Mouse (Mus musculus) megakaryocyte, embryonic 14.5 days (primary cell): ENCODE data around the gene Eprs. TPM values are rescaled to one million over a fixed set of nuclear protein-coding genes. Genes with fewer than 3 reads are reported as not detected.

Source experiments
- H3K27me3 ChIP-seq: replicated peaks from 2 replicates; pipeline ENCODE3; 2012; ENCODE audit warnings: inconsistent platforms
- H3K36me3 ChIP-seq: replicated peaks from 2 replicates; pipeline ENCODE3; 2012; ENCODE audit warnings: low read length, inconsistent platforms, mixed read lengths
- H3K4me1 ChIP-seq: 2 replicates; pipeline ENCODE4 v1.6.1; 2012; ENCODE audit warnings: inconsistent platforms
- H3K4me3 ChIP-seq: replicated peaks from 2 replicates; pipeline ENCODE3; 2012; ENCODE audit warnings: moderate library complexity, mild to moderate bottlenecking, inconsistent platforms
- H3K9me3 ChIP-seq: 2 replicates; pipeline ENCODE4 v1.6.1; 2012; ENCODE audit warnings: inconsistent platforms
- FLI1 ChIP-seq: IDR thresholded peaks from 2 replicates; pipeline ENCODE4 v1.6.1; 2012; ENCODE audit warnings: low read length, inconsistent platforms, mixed read lengths
- GATA1 ChIP-seq: IDR thresholded peaks from 3 replicates; pipeline ENCODE4 v1.6.1; 2012; ENCODE audit warnings: mixed read lengths, low read length, inconsistent platforms, borderline replicate concordance
- polyA plus RNA-seq: library from polyadenylated mRNA; stranded (reverse); fragments of >175 nt; gene quantifications from 2 replicates; pipeline ENCODE4 v1.2.3, GENCODE M21; 2012; ENCODE audit warnings: low replicate concordance; ENCODE audit not compliant: insufficient read depth

Gene Eprs
- polyA plus RNA-seq, 1 experiment = 5.8 TPM

DNA sequence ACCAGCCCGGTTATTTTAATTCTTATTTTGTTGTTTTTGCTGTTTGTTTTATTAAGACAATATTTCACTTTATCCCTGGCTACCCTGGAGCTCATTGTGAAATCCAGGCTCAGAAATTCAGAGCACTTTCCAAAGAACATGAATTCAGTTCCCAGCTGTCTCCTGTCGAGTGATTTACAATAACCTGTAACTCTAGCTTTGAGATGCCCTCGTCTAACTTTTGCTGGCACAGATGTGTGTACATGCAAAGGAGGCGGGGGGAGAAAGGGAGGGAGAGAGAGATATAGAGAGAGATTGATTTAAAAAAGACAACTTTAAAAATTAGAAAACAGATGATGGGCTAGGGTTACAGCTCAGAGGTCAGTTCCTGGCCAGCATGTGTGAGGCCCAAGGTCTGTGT lies 8.1 kb upstream of the Eprs start:
- no peaks in the 10 kb centered on the region for H3K27me3 ChIP-seq
- no peaks in the 10 kb centered on the region; the same call in 1 of the 2 replicates for H3K4me1 ChIP-seq
- TF ChIP-seq FLI1 (no peak), GATA1 (no peak)
- H3K36me3 ChIP-seq = peaks cover 43% of the 10 kb centered on the region
- H3K4me3 ChIP-seq = no peak overlapping the region
- no peaks in the 10 kb centered on the region for H3K9me3 ChIP-seq

DNA sequence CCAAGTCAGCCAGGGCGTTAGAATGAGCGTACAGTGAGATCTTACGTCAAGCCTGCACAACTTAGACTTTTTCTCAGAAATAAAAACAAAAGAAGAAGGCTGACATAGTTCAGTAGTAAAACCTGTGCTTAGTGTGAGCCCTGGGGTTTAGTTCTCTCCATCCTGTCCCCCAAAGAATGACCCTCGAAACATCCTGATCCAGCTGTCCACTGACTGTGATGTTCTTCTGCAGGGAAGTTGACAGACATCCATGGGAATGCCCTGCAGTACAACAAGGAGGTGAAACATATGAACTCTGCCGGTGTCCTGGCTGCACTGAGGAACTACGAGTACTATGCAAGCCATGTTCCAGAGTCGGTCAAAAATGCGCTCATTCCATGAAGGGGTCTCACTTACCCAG lies 6.6 kb upstream of the Eprs start:
- Histone ChIP-seq H3K4me3 (no peak overlapping the region), H3K4me1 (no peaks in the 10 kb centered on the region), H3K36me3 (peaks cover 28% of the 10 kb centered on the region), H3K27me3 (no peaks in the 10 kb centered on the region), H3K9me3 (no peaks in the 10 kb centered on the region)
- TF ChIP-seq GATA1 (no peak), FLI1 (no peak)

DNA sequence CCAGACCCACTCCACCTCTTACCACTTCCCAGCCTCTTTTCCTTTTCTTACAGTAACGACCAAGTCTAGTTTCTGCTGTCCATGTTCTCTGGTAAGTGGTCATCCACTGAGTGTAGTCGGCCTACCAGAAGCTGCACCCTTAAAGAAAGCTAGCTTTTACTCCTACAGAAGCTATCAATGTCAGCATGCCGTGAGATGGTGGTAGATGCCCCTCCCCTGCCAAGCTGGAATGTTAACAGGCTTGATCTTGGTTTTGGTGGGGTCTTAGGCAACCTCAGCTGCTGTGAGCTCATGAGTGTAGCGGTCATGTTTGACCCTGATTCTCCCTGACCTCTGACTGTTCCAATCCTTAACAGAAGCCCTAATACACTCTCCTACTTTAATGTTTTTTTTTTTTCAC lies 4.6 kb upstream of the Eprs start:
- H3K4me3 ChIP-seq = no peak overlapping the region
- H3K36me3 ChIP-seq = peaks cover 14% of the 10 kb centered on the region
- H3K4me1 ChIP-seq = peaks cover 3% of the 10 kb centered on the region; the same call in 1 of the 2 replicates
- no peaks in the 10 kb centered on the region for H3K27me3 ChIP-seq
- no peaks in the 10 kb centered on the region for H3K9me3 ChIP-seq
- TF ChIP-seq GATA1 = no peak
- no peak for TF ChIP-seq FLI1

DNA sequence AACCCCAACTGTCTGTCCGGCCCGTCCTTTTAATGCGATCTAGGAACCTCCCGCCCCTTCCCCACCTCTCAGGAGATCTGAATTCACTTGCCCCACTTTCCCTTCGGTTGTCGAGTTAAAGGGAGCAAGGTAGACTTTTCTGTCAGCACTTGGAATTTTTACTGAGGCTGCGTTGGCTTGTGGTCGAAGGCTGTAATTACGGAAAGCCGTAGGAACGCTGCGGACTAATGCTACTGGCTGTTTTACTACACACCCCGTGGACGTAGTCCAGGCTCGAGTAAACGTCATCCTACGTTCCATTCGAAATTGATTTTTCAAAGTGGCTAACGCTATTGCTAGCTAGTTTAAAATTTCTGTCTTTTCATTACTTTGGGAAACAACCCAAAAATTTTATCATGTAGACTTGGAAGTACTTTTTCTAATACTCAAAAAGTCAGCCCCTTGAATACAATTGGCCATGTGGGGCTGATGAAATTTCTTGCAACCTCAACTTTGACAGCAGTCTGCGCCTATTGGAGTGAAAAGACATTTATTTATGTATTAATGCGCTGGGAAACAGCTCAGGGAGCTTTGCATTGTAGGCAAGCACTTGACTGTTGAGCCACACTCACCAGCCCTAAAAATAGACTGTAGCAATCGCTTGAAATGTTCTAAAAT lies 810 bp downstream of the Eprs start:
- Histone ChIP-seq H3K4me3 (peak overlapping the region; percentile 99), H3K27me3 (no peaks in the 10 kb centered on the region), H3K9me3 (no peaks in the 10 kb centered on the region), H3K4me1 (peaks cover 36% of the 10 kb centered on the region), H3K36me3 (peaks cover 7% of the 10 kb centered on the region)
- TF ChIP-seq GATA1 = no peak
- no peak for TF ChIP-seq FLI1

DNA sequence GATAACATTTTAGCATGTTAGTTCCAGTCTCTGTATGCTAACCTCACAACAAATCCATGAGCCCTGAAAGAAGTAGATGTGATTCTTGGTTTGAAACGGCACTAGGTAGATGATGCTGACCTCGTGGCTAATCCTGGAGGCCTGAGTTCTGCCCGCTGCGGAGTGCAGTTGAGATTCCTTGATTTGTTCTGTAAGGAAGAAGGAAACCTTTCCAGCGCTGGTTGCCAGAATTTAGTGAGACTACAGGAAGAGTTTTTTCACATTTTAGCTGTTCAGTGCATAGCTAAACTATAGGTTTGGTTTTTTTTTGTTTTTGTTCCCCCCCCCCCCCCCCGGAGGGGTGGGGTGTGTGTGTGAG lies 1.3 kb downstream of the Eprs start:
- H3K4me3 ChIP-seq = peak overlapping the region; percentile 99
- H3K27me3 ChIP-seq = no peaks in the 10 kb centered on the region
- peaks cover 36% of the 10 kb centered on the region for H3K4me1 ChIP-seq
- no peaks in the 10 kb centered on the region for H3K9me3 ChIP-seq
- TF ChIP-seq FLI1 (no peak), GATA1 (no peak)
- peaks cover 11% of the 10 kb centered on the region for H3K36me3 ChIP-seq

DNA sequence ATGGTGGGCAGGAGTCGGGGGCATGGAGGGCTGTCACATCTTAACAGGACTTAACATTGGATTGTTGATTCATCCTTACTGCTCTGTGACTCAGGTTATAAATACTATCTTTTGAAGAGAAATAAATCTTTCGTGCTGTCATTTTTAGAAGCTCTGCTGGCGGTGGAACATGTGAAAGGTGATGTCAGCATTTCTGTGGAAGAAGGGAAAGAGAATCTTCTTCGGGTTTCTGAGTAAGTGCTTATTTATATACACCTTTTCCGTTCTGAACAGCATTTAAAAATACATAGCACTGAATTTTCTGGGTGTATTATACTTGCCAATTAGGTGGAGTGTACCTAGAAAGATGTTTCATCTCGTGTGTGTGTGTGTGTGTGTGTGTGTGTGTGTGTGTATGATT lies 4.5 kb downstream of the Eprs start:
- H3K4me3 ChIP-seq = no peak overlapping the region
- TF ChIP-seq GATA1 = no peak
- no peak for TF ChIP-seq FLI1
- H3K9me3 ChIP-seq = no peaks in the 10 kb centered on the region
- peaks cover 41% of the 10 kb centered on the region for H3K36me3 ChIP-seq
- H3K27me3 ChIP-seq = no peaks in the 10 kb centered on the region
- H3K4me1 ChIP-seq = peaks cover 32% of the 10 kb centered on the region

DNA sequence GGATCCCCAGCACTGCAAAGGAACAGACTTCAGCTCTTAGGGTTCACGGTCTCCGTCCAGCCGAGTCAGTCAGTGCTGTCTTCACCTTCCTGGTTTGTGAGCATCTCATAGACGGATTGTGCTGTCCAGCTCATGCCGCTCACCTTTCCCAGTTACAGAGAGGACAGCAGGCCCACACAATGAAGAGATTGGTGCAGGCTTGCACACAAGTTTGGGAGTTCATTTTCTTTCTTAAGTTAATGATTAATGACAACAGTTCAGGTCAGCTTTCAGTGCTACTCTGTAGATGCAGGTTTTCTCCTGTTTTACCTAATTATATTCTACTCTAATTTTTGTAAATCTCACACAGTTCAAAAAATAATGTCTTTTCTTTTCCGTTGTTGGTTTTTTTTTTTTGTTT lies 7.1 kb downstream of the Eprs start:
- Histone ChIP-seq H3K4me3 (no peak overlapping the region), H3K9me3 (no peaks in the 10 kb centered on the region), H3K27me3 (no peaks in the 10 kb centered on the region), H3K36me3 (peaks cover 67% of the 10 kb centered on the region), H3K4me1 (peaks cover 24% of the 10 kb centered on the region)
- TF ChIP-seq FLI1 = no peak
- TF ChIP-seq GATA1 = no peak

DNA sequence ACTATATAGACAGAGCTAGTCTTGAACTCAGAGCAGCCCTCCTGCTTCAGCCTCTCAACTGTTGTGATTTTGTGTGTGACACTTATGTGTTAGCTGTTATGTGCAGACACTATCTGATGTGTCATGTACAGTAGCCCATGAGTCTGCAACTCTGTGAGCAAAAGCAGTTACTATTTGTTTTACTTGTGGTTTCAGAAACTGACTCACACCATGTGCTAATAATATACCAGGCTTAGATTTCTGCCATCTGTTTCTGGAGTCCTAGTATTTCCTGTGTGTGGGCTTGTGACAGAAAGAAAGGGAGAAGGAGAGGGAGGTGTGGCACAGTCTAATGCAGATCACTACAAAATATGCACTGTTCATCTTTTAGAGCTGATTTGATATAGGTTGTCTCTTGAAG lies 13.5 kb downstream of the Eprs start:
- no peaks in the 10 kb centered on the region for H3K9me3 ChIP-seq
- H3K27me3 ChIP-seq = no peaks in the 10 kb centered on the region
- no peak overlapping the region for H3K4me3 ChIP-seq
- TF ChIP-seq FLI1 (no peak), GATA1 (no peak)
- H3K36me3 ChIP-seq = peaks cover 100% of the 10 kb centered on the region
- peaks cover 14% of the 10 kb centered on the region for H3K4me1 ChIP-seq

DNA sequence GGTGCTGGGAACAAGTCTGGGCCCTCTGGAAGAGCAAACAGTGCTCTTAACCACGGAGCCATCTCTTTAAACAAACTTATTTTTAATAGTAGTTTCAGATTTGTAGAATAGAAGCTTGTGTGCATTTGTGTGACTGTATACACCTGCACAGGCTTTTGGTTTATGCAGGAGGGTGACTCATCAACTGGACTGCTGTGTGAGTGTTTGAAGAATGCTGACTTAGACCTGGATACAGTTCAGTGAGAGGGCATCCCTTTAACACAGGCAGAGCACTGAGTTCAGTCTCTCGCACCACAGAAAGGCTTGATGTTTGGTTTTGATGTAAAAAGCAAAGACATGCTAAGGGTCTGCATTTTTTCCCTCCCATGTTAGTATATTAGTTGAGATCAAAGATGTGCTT lies 14.6 kb downstream of the Eprs start:
- Histone ChIP-seq H3K9me3 (no peaks in the 10 kb centered on the region), H3K4me3 (no peak overlapping the region), H3K27me3 (no peaks in the 10 kb centered on the region), H3K4me1 (peaks cover 14% of the 10 kb centered on the region), H3K36me3 (peaks cover 100% of the 10 kb centered on the region)
- no peak for TF ChIP-seq GATA1
- TF ChIP-seq FLI1 = no peak

DNA sequence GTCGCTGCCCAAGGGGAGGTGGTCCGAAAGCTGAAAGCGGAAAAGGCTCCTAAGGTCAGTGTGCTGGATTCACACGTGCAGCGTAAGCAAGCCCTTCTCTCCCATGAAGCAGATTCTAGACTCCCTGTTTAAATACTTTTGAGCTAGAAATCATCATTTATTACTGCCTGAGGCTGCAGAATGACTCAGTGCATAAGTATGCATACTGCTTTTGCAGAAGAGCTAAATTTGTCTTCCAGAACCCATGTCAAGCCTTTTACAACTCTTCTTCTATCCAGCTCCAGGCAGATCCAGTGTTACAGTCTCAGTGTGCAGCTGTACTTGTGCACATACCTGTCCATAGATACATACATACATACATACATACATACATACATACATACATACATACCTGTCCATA lies 38.8 kb downstream of the Eprs start:
- TF ChIP-seq GATA1 (no peak), FLI1 (no peak)
- Histone ChIP-seq H3K27me3 (no peaks in the 10 kb centered on the region), H3K4me1 (no peaks in the 10 kb centered on the region; the same call in 1 of the 2 replicates), H3K4me3 (no peak overlapping the region), H3K9me3 (no peaks in the 10 kb centered on the region), H3K36me3 (peaks cover 87% of the 10 kb centered on the region)

DNA sequence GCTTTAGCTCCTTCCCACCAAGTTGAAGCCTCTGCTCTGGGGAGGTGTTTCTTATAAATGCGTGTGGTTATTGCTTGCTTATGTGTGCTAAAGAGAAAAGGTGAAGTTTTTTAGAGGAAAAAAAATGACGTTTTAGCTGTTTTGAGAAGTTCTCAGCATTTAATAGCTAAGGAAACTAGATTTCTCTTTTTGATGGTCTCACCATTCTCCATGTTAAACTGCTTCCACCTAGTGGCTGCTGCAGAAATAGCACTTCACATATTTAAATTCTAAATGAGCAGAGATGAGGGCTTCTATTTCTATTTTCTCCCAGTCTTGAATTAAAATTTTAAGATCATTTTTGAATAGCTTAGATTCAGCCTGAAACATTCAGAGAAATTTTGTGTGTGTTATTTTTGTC lies 41.2 kb downstream of the Eprs start:
- TF ChIP-seq GATA1 (no peak), FLI1 (no peak)
- Histone ChIP-seq H3K9me3 (no peaks in the 10 kb centered on the region), H3K4me1 (no peaks in the 10 kb centered on the region; the same call in 1 of the 2 replicates), H3K27me3 (no peaks in the 10 kb centered on the region), H3K4me3 (no peak overlapping the region), H3K36me3 (peaks cover 87% of the 10 kb centered on the region)
